Mouse (Mus musculus): ENCODE measurements at regions not wholly inside any gene's neighbourhood (a gene's known extent, or its start where the extent isn't known, plus 50 kb on each side); places are given as distances from the start of the nearest gene placed in this dataset.

DNA sequence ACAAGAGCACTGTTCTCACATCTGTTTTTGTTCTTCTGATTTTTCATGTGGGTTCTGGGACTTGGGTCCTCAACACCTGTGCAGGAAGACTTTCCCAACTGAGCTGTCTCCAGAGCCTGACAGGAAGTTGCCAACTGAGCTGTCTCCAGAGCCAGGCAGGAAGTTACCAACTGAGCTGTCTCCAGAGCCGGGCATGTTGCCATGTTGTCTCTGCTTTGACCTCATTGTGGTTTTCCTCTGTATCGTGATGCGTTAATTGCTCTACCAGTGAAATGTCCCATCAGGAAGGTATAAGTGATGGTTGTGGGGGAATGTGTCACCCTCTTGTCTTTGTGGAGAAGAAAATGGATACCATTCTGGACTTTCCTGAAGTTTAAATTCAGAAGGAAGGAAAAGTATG is 54.4 kb upstream of the Olfm4 start:
- no peak overlapping the region for H3K4me3 ChIP-seq (ENCODE audit: low read depth, low read length)
- H3K9me3 ChIP-seq (ENCODE audit: control insufficient read depth) = no peaks in the 10 kb centered on the region
- no peak for TF ChIP-seq CTCF (IDR thresholded peaks at IDR 0.05; ENCODE audit: low read depth)
- H3K36me3 ChIP-seq (ENCODE audit: control insufficient read depth, insufficient read depth) = no peaks in the 10 kb centered on the region
- H3K4me1 ChIP-seq (replicated peaks; ENCODE audit: control insufficient read depth, insufficient read depth, low read length) = no peaks in the 10 kb centered on the region
- H3K4me2 ChIP-seq (replicated peaks; ENCODE audit: low read depth) = no peak overlapping the region
- no peak overlapping the region for H3K27ac ChIP-seq (ENCODE audit: low read depth, low read length)
- no peaks in the 10 kb centered on the region for H3K27me3 ChIP-seq (replicated peaks; ENCODE audit: control insufficient read depth, insufficient read depth, low read length)
- 78% methylated on average over 3 of the region's 3 CpGs for WGBS
- ATAC-seq = no peak
- H3K9ac ChIP-seq (ENCODE audit: low read depth, low read length) = no peak overlapping the region

DNA sequence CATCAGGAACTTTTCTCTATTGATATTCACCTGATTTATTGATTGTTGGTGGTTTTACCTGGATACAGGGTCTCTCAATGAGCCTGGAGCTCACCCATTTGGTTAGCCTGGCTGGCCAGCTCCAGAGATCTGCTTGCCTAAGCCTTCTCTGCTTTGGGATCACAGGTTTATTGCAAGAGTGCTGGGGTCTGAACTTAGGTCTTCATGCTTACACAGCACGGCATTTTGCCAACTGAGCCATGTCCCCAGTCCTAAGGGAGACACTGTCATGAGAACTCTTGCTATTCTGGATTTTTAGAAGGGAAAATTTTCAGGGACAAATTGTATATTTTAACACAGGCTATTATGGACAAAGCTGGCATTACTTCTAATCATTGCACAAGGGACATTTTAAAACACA is 56.7 kb upstream of the Olfm4 start:
- H3K4me3 ChIP-seq (ENCODE audit: low read depth, low read length) = no peak overlapping the region
- ATAC-seq = no peak
- H3K27me3 ChIP-seq (replicated peaks; ENCODE audit: control insufficient read depth, insufficient read depth, low read length) = no peaks in the 10 kb centered on the region
- no peaks in the 10 kb centered on the region for H3K4me1 ChIP-seq (replicated peaks; ENCODE audit: control insufficient read depth, insufficient read depth, low read length)
- H3K36me3 ChIP-seq (ENCODE audit: control insufficient read depth, insufficient read depth) = no peaks in the 10 kb centered on the region
- no peak overlapping the region for H3K4me2 ChIP-seq (replicated peaks; ENCODE audit: low read depth)
- H3K9me3 ChIP-seq (ENCODE audit: control insufficient read depth) = no peaks in the 10 kb centered on the region
- H3K9ac ChIP-seq (ENCODE audit: low read depth, low read length) = no peak overlapping the region
- TF ChIP-seq CTCF (IDR thresholded peaks at IDR 0.05; ENCODE audit: low read depth) = no peak
- whole genome bisulfite sequencing = 86% methylated on average over 1 of the region's 1 CpGs
- no peak overlapping the region for H3K27ac ChIP-seq (ENCODE audit: low read depth, low read length)

DNA sequence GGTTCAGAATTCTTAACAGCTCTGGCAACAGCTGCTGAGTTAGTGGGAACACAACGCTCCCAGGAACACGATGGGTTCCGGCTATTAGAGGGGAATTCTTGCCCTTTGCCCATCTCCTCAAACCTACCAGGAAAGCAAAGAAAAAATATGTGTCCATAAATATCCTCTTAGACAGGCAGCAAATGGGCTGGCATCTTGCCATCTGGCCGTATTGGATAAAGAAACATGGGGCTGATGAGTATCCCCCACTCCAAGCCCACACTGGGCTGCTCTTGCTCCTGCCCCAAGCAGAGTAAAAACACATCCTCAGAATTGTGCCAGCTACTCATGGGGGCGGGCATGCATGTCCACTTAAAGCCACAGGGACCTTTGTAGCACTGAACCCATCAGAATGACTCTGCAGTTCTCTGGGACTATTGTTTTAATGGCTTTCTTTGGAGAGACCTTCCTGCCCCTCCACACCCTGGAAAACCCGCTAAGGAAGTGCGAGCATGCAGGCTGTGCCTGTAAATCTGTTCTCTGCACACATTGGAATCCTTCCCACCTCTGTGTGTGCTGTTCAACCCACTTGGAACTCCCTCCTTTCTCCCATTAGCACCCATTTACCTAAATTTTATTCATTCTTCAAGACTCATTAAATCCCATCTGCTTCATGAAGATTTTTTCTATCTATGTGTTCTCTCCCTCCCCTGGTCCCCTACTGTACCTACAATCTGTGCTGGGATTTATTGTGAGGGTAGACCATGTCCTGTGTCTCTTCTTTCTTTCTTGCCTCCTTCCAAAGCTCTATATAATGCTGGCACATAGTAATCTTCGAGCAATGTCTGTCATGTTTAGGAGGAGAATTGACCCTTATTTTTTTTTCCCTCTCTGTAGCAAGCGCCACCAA is 66.7 kb upstream of the Olfm4 start:
- Histone ChIP-seq H3K9ac (ENCODE audit: low read depth, low read length) (no peak overlapping the region), H3K9me3 (ENCODE audit: control insufficient read depth) (no peaks in the 10 kb centered on the region), H3K27ac (ENCODE audit: low read depth, low read length) (no peak overlapping the region), H3K4me2 (replicated peaks; ENCODE audit: low read depth) (no peak overlapping the region), H3K4me1 (replicated peaks; ENCODE audit: control insufficient read depth, insufficient read depth, low read length) (no peaks in the 10 kb centered on the region), H3K36me3 (ENCODE audit: control insufficient read depth, insufficient read depth) (no peaks in the 10 kb centered on the region), H3K27me3 (replicated peaks; ENCODE audit: control insufficient read depth, insufficient read depth, low read length) (no peaks in the 10 kb centered on the region), H3K4me3 (ENCODE audit: low read depth, low read length) (no peak overlapping the region)
- TF ChIP-seq CTCF (IDR thresholded peaks at IDR 0.05; ENCODE audit: low read depth) = no peak
- ATAC-seq = peak; percentile 76
- WGBS = 46% methylated on average over 9 of the region's 9 CpGs

DNA sequence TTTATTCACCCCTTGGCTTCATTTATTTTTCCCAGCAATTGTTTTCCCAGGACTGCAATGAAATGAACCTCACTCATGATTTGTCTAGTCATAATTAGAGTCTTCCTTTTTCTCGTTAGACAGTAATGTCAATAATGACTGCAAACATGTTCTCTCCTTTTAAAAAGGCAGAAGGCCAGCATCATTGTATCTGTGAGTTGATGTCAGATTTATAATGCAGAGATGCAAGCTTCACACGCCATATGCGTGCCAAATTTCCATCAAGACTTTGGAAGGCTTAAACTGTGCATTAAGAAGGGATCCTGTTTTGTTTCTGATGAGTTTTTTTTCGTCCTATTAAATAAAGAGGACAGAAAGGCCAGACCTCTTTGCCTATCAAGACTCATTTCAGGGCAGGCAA is 68.9 kb upstream of the Olfm4 start:
- ATAC-seq = no peak
- no peak for TF ChIP-seq CTCF (IDR thresholded peaks at IDR 0.05; ENCODE audit: low read depth)
- no peak overlapping the region for H3K9ac ChIP-seq (ENCODE audit: low read depth, low read length)
- H3K4me3 ChIP-seq (ENCODE audit: low read depth, low read length) = no peak overlapping the region
- 84% methylated on average over 4 of the region's 4 CpGs for WGBS
- H3K9me3 ChIP-seq (ENCODE audit: control insufficient read depth) = no peaks in the 10 kb centered on the region
- H3K4me1 ChIP-seq (replicated peaks; ENCODE audit: control insufficient read depth, insufficient read depth, low read length) = no peaks in the 10 kb centered on the region
- no peak overlapping the region for H3K27ac ChIP-seq (ENCODE audit: low read depth, low read length)
- no peaks in the 10 kb centered on the region for H3K36me3 ChIP-seq (ENCODE audit: control insufficient read depth, insufficient read depth)
- H3K4me2 ChIP-seq (replicated peaks; ENCODE audit: low read depth) = no peak overlapping the region
- H3K27me3 ChIP-seq (replicated peaks; ENCODE audit: control insufficient read depth, insufficient read depth, low read length) = no peaks in the 10 kb centered on the region

GRCm38 (mm10) chr14:79913315-79913714 is 70.6 kb upstream of the Olfm4 start:
- Histone ChIP-seq H3K36me3 (ENCODE audit: control insufficient read depth, insufficient read depth) (no peaks in the 10 kb centered on the region), H3K27me3 (replicated peaks; ENCODE audit: control insufficient read depth, insufficient read depth, low read length) (no peaks in the 10 kb centered on the region), H3K4me3 (ENCODE audit: low read depth, low read length) (no peak overlapping the region), H3K9ac (ENCODE audit: low read depth, low read length) (no peak overlapping the region), H3K9me3 (ENCODE audit: control insufficient read depth) (no peaks in the 10 kb centered on the region), H3K4me1 (replicated peaks; ENCODE audit: control insufficient read depth, insufficient read depth, low read length) (no peaks in the 10 kb centered on the region), H3K27ac (ENCODE audit: low read depth, low read length) (no peak overlapping the region), H3K4me2 (replicated peaks; ENCODE audit: low read depth) (no peak overlapping the region)
- ATAC-seq = no peak
- no peak for TF ChIP-seq CTCF (IDR thresholded peaks at IDR 0.05; ENCODE audit: low read depth)

- WGBS = 52% methylated on average over 4 of the region's 4 CpGs
- ATAC-seq = no peak
- peak; percentile 74 for TF ChIP-seq CTCF (IDR thresholded peaks at IDR 0.05; ENCODE audit: low read depth)
- Histone ChIP-seq H3K27me3 (replicated peaks; ENCODE audit: control insufficient read depth, insufficient read depth, low read length) (no peaks in the 10 kb centered on the region), H3K4me1 (replicated peaks; ENCODE audit: control insufficient read depth, insufficient read depth, low read length) (no peaks in the 10 kb centered on the region), H3K4me2 (replicated peaks; ENCODE audit: low read depth) (no peak overlapping the region), H3K9me3 (ENCODE audit: control insufficient read depth) (no peaks in the 10 kb centered on the region), H3K9ac (ENCODE audit: low read depth, low read length) (no peak overlapping the region), H3K27ac (ENCODE audit: low read depth, low read length) (no peak overlapping the region), H3K4me3 (ENCODE audit: low read depth, low read length) (no peak overlapping the region), H3K36me3 (ENCODE audit: control insufficient read depth, insufficient read depth) (no peaks in the 10 kb centered on the region)
Observed at GRCm38 (mm10) chr14:79912610-79913009, 71.3 kb upstream of the Olfm4 start.
